In the genomic region with DNA sequence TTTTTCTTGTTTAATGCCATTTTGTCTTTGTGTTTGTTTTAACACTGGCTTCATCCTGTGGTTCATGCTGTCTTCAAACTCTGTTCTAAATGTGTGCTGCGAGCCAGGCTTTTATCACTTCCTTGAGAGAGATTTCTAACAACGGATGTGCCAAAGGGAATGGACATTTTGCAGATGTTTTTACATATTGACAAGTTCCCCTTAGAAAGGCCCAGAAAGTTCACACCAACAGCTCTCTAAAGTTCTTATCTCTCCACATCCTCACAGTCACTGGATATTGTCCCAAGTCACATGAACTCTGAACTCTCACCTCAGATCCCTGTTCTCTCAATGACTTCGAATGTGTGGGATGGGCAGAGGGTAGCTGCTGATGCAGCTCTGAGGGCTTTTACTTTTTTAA, we compare ENCODE assay signal across 22 mouse cellular contexts. TPM values are rescaled to one million over a fixed set of nuclear protein-coding genes. Genes with fewer than 3 reads are reported as not detected.
DNase-seq lines count a peak whose midpoint lies in the region; ATAC-seq and TF ChIP-seq lines count a peak whose summit lies in the region.
"Had no signal": no experiment of that assay in that cellular context is flagged by ENCODE, and none has a peak within 500 bp of the region (broad histone marks: within the 10 kb centered on the region; RNA-seq: fewer than 3 reads in every experiment).

No protein-coding gene starts in this region.

- no peaks in the 10 kb centered on the region for H3K79me2 ChIP-seq in MEL (ENCODE audit: control insufficient read depth, insufficient read depth, low read length, poor library complexity)

- no peak overlapping the region for H3K9ac ChIP-seq in kidney, postnatal 0 days (ENCODE audit: low read depth, low read length)
- peak overlapping the region; percentile 14; the same call in 1 of the 2 replicates for H3K9ac ChIP-seq in MEL (ENCODE audit: control insufficient read depth, low read depth, low read length, poor library complexity, severe bottlenecking)
- no peak overlapping the region for H3K9ac ChIP-seq in heart, embryonic 15.5 days
- H3K9ac ChIP-seq: forebrain, embryonic 13.5 days; forebrain, postnatal 0 days; hindbrain, embryonic 12.5 days had no signal

- no peaks in the 10 kb centered on the region for H3K27me3 ChIP-seq in kidney, postnatal 0 days (ENCODE audit: insufficient read depth, low read length)
- no peaks in the 10 kb centered on the region for H3K27me3 ChIP-seq in MEL (ENCODE audit: control insufficient read depth in 1 of 2, insufficient read depth in 2 of 2, low read length in 2 of 2)
- no peaks in the 10 kb centered on the region for H3K27me3 ChIP-seq in heart, embryonic 15.5 days
- H3K27me3 ChIP-seq: forebrain, embryonic 13.5 days; hindbrain, embryonic 12.5 days; Patski had no signal

- H3K27ac ChIP-seq in kidney, postnatal 0 days = no peak overlapping the region
- peak overlapping the region; percentile 40 for H3K27ac ChIP-seq in MEL (ENCODE audit: control insufficient read depth, low read depth, low read length)
- H3K27ac ChIP-seq in heart, embryonic 15.5 days = no peak overlapping the region
- H3K27ac ChIP-seq: embryonic facial prominence, embryonic 10.5 days; forebrain, embryonic 13.5 days; hindbrain, embryonic 12.5 days had no signal

- H3K4me3 ChIP-seq in kidney, postnatal 0 days (replicated peaks; ENCODE audit: low read depth, low read length) = no peak overlapping the region
- H3K4me3 ChIP-seq in MEL (ENCODE audit: control insufficient read depth in 1 of 2, insufficient read depth in 1 of 2, low read depth in 2 of 2, low read length in 2 of 2) = no peak overlapping the region
- H3K4me3 ChIP-seq in heart, embryonic 15.5 days = no peak overlapping the region
- H3K4me3 ChIP-seq: embryonic facial prominence, embryonic 10.5 days; forebrain, embryonic 13.5 days; hindbrain, embryonic 12.5 days had no signal

- H3K4me2 ChIP-seq in kidney, postnatal 0 days (ENCODE audit: low read length) = no peak overlapping the region
- no peak overlapping the region for H3K4me2 ChIP-seq in heart, embryonic 15.5 days
- H3K4me2 ChIP-seq: forebrain, embryonic 13.5 days; hindbrain, embryonic 12.5 days had no signal

- no peak for TF ChIP-seq RAD21 in MEL (IDR thresholded peaks at IDR 0.05; ENCODE audit: low read depth, low read length)

- ATAC-seq in kidney, postnatal 0 days (replicated peaks; ENCODE audit: low FRiP score, low read depth) = no peak
- 0 out of 2 replicates have a peak, but pooled peaks have one; percentile 53 for ATAC-seq in heart, embryonic 15.5 days (replicated peaks; ENCODE audit: insufficient number of reproducible peaks, insufficient read depth, low FRiP score, low read depth)
- ATAC-seq: activated CD4-positive, CD25-positive, alpha-beta regulatory T cell, adult 4 months; forebrain, embryonic 13.5 days; forebrain, postnatal 0 days; hindbrain, embryonic 16.5 days; Patski had no signal

- peak; percentile 25 to 40; a peak in 2 of 4 replicates for TF ChIP-seq EP300 in MEL (IDR thresholded peaks at IDR 0.05; ENCODE audit: low read depth in 1 of 2, low read length in 2 of 2)

- DNase-seq in heart, adult 18-20 months = peak; percentile 50 to 68
- no peak for DNase-seq in heart, postnatal 4 days
- peak; percentile 27 for DNase-seq in kidney, postnatal 0 days (ENCODE audit: low spot score)
- DNase-seq in kidney, adult 9 months = no peak
- DNase-seq in MEL (ENCODE audit: low read depth, low spot score) = peak; percentile 49
- DNase-seq in embryo, embryonic 10.5 days (ENCODE audit: low spot score) = no peak
- DNase-seq in adrenal gland, postnatal 36 days = no peak
- DNase-seq: adrenal gland, postnatal 14 days; cerebellum, adult 18-20 months; cerebellum, adult 9-11 months; cerebellum, postnatal 36 days; forebrain, postnatal 0 days; gastrocnemius, postnatal 14 days; kidney, adult 11 months had no signal

- H3K36me3 ChIP-seq in kidney, postnatal 0 days (ENCODE audit: insufficient read depth, low read length) = no peaks in the 10 kb centered on the region
- peaks cover 0 to 36% of the 10 kb centered on the region in 2 experiments; a peak in 2 of 4 replicates for H3K36me3 ChIP-seq in MEL (ENCODE audit: control insufficient read depth in 1 of 2, insufficient read depth in 2 of 2, low read length in 2 of 2)
- no peaks in the 10 kb centered on the region for H3K36me3 ChIP-seq in heart, embryonic 15.5 days
- H3K36me3 ChIP-seq: embryonic facial prominence, embryonic 10.5 days; hindbrain, embryonic 12.5 days had no signal

- TF ChIP-seq POLR2A in MEL (IDR thresholded peaks at IDR 0.05; ENCODE audit: control insufficient read depth in 1 of 2, insufficient read depth in 1 of 2, low read depth in 1 of 2, low read length in 2 of 2, poor library complexity in 1 of 2) = no peak

- TF ChIP-seq CTCF in kidney, postnatal 0 days (IDR thresholded peaks at IDR 0.05; ENCODE audit: low read depth) = no peak
- no peak for TF ChIP-seq CTCF in MEL (IDR thresholded peaks at IDR 0.05 in 2 of 3, conservative IDR thresholded peaks at IDR 0.05 in 1 of 3; ENCODE audit: control insufficient read depth in 1 of 3, insufficient read depth in 1 of 3, low read depth in 2 of 3, low read length in 3 of 3, poor library complexity in 1 of 3, severe bottlenecking in 1 of 3)

- 0 out of 2 replicates have a peak, but pooled peaks cover 4% of the 10 kb centered on the region for H3K4me1 ChIP-seq in kidney, postnatal 0 days (replicated peaks; ENCODE audit: insufficient read depth, low read length)
- peaks cover 37 to 38% of the 10 kb centered on the region in 2 experiments for H3K4me1 ChIP-seq in MEL (ENCODE audit: control insufficient read depth in 1 of 2, insufficient read depth in 2 of 2, low read length in 2 of 2)
- H3K4me1 ChIP-seq in heart, embryonic 15.5 days (replicated peaks) = peaks cover 27% of the 10 kb centered on the region
- H3K4me1 ChIP-seq: forebrain, embryonic 13.5 days; hindbrain, embryonic 12.5 days had no signal

- 50% methylated on average over 3 of the region's 3 CpGs for WGBS in kidney, postnatal 0 days
- 24% methylated on average over 3 of the region's 3 CpGs for WGBS in heart, embryonic 15.5 days

- no peaks in the 10 kb centered on the region for H3K9me3 ChIP-seq in kidney, postnatal 0 days (replicated peaks; ENCODE audit: low read length)
- H3K9me3 ChIP-seq in MEL (replicated peaks; ENCODE audit: insufficient read depth, low read length) = no peaks in the 10 kb centered on the region
- H3K9me3 ChIP-seq in heart, embryonic 15.5 days (replicated peaks) = no peaks in the 10 kb centered on the region
- H3K9me3 ChIP-seq: embryonic facial prominence, embryonic 10.5 days; forebrain, embryonic 13.5 days; hindbrain, embryonic 12.5 days had no signal

TF ChIP-seq in MEL, 35 proteins besides CTCF, POLR2A, EP300 and RAD21 (continues in another document):
- TF ChIP-seq ELF1 (IDR thresholded peaks at IDR 0.05; ENCODE audit: low read depth, low read length) (no peak), USF2 (IDR thresholded peaks at IDR 0.05; ENCODE audit: borderline replicate concordance in 1 of 2, insufficient read depth in 1 of 2, low read depth in 1 of 2, low read length in 2 of 2) (no peak), TCF12 (IDR thresholded peaks at IDR 0.05; ENCODE audit: low read depth, low read length) (peak; percentile 45; the same call in 1 of the 2 replicates), TAL1 (IDR thresholded peaks at IDR 0.05; ENCODE audit: low read length) (no peak), ETS1 (IDR thresholded peaks at IDR 0.05; ENCODE audit: low read depth, low read length) (0 out of 2 replicates have a peak, but pooled peaks have one; percentile 44), MAX (IDR thresholded peaks at IDR 0.05; ENCODE audit: low read length) (no peak), TBP (IDR thresholded peaks at IDR 0.05; ENCODE audit: low read depth, low read length) (no peak), MAFK (IDR thresholded peaks at IDR 0.05; ENCODE audit: borderline replicate concordance, low read depth, low read length) (no peak), MAZ (IDR thresholded peaks at IDR 0.05; ENCODE audit: low read depth, low read length) (no peak), ZC3H11A (IDR thresholded peaks at IDR 0.05; ENCODE audit: low read depth, low read length) (no peak), USF1 (IDR thresholded peaks at IDR 0.05; ENCODE audit: low read depth, low read length) (peak; percentile 27; the same call in 1 of the 2 replicates), ZMIZ1 (IDR thresholded peaks at IDR 0.05; ENCODE audit: low read depth, low read length) (no peak), SMC3 (IDR thresholded peaks at IDR 0.05; ENCODE audit: low read depth, low read length) (no peak), MXI1 (IDR thresholded peaks at IDR 0.05; ENCODE audit: low read depth, low read length) (no peak)

RNA-seq across cellular contexts. Expression of gene Sh2d6, which starts 30.4 kb away (rescaled TPM):
- total RNA-seq in heart, adult 18-20 months (2021) = under 1 TPM in 1 of 2 experiments, not detected in 1; 0.25 TPM
- under 1 TPM in 1 of 2 experiments, not detected in 1; 0.20 TPM for total RNA-seq in heart, postnatal 4 days (2021)
- polyA plus RNA-seq in kidney, postnatal 0 days (2015; fragmentation: Nextera tagmentation; extraction: Ambion mirVana) = 0.10 TPM in 1 of 2 replicates, not detected in the other
- not detected in 2 replicates for total RNA-seq in MEL (2012; rRNA removed)
- under 1 TPM in 1 of 2 experiments, not detected in 1; 0.17 TPM for polyA plus RNA-seq in MEL (2012; ENCODE audit: insufficient read depth in 1 of 2, insufficient read length in 2 of 2, low read depth in 1 of 2, low replicate concordance in 2 of 2, missing spikeins in 1 of 2)
- not detected in 2 replicates for polyA plus RNA-seq in heart, embryonic 15.5 days (2015; fragmentation: Nextera tagmentation; extraction: Ambion mirVana)
- total RNA-seq in adrenal gland, postnatal 36 days (2021) = under 1 TPM in 1 of 2 experiments, not detected in 1; 0.40 TPM
- polyA plus RNA-seq: activated CD4-positive, CD25-positive, alpha-beta regulatory T cell, adult 4 months; embryonic facial prominence, embryonic 14.5 days had no signal

RNA-seq across cellular contexts. Expression of gene Mat2a, which starts 51.8 kb away (rescaled TPM):
- 100 to 1,000 TPM; 130 to 166 TPM for total RNA-seq in heart, adult 18-20 months (2021)
- total RNA-seq in heart, postnatal 4 days (2021) = 100 to 1,000 TPM; 239 to 255 TPM
- polyA plus RNA-seq in kidney, postnatal 0 days (2015; fragmentation: Nextera tagmentation; extraction: Ambion mirVana) = 320 and 335 TPM in 2 replicates
- 233 and 319 TPM in 2 replicates for total RNA-seq in MEL (2012; rRNA removed)
- polyA plus RNA-seq in MEL (2012; ENCODE audit: insufficient read depth in 1 of 2, insufficient read length in 2 of 2, low read depth in 1 of 2, low replicate concordance in 2 of 2, missing spikeins in 1 of 2) = 1,000 to 10,000 TPM in 1 of 2 experiments, 100 to 1,000 TPM in 1; 357 to 3,179 TPM
- polyA plus RNA-seq in heart, embryonic 15.5 days (2015; fragmentation: Nextera tagmentation; extraction: Ambion mirVana) = 247 and 267 TPM in 2 replicates
- total RNA-seq in adrenal gland, postnatal 36 days (2021) = 100 to 1,000 TPM; 227 to 350 TPM

RNA-seq across cellular contexts. Expression of gene Capg, which starts 53.0 kb away (rescaled TPM):
- 10 to 100 TPM in 1 of 2 experiments, 1 to 10 TPM in 1; 9.4 to 11.9 TPM for total RNA-seq in heart, adult 18-20 months (2021)
- 10 to 100 TPM; 11.5 to 12.9 TPM for total RNA-seq in heart, postnatal 4 days (2021)
- 129 and 131 TPM in 2 replicates for polyA plus RNA-seq in kidney, postnatal 0 days (2015; fragmentation: Nextera tagmentation; extraction: Ambion mirVana)
- total RNA-seq in MEL (2012; rRNA removed) = 222 and 241 TPM in 2 replicates
- polyA plus RNA-seq in MEL (2012; ENCODE audit: insufficient read depth in 1 of 2, insufficient read length in 2 of 2, low read depth in 1 of 2, low replicate concordance in 2 of 2, missing spikeins in 1 of 2) = 100 to 1,000 TPM in 1 of 2 experiments, not detected in 1; 283 TPM
- 22.6 and 36.5 TPM in 2 replicates for polyA plus RNA-seq in heart, embryonic 15.5 days (2015; fragmentation: Nextera tagmentation; extraction: Ambion mirVana)
- total RNA-seq in adrenal gland, postnatal 36 days (2021) = 10 to 100 TPM; 41.3 to 45.5 TPM

Comparison
In these comparisons a context has a peak if more than half of its experiments do, and no peak if none do; other contexts are left out.
1. DNase-seq: peak in heart, adult 18-20 months (2 of 2), kidney, postnatal 0 days (single experiment) and MEL (single experiment); none in heart, postnatal 4 days (single experiment), kidney, adult 9 months (single experiment), embryo, embryonic 10.5 days (single experiment) and adrenal gland, postnatal 36 days (0 of 2).